Mouse (Mus musculus): ENCODE results near the gene Tmod2. TPM values are rescaled to one million over a fixed set of nuclear protein-coding genes. Genes with fewer than 3 reads are reported as not detected.
A peak's percentile ranks its signal among the peaks of the same experiment; 100 is the strongest.

Tmod2 gene
- polyA plus RNA-seq, 1 experiment from 2014 or later: 5.0 TPM

DNA sequence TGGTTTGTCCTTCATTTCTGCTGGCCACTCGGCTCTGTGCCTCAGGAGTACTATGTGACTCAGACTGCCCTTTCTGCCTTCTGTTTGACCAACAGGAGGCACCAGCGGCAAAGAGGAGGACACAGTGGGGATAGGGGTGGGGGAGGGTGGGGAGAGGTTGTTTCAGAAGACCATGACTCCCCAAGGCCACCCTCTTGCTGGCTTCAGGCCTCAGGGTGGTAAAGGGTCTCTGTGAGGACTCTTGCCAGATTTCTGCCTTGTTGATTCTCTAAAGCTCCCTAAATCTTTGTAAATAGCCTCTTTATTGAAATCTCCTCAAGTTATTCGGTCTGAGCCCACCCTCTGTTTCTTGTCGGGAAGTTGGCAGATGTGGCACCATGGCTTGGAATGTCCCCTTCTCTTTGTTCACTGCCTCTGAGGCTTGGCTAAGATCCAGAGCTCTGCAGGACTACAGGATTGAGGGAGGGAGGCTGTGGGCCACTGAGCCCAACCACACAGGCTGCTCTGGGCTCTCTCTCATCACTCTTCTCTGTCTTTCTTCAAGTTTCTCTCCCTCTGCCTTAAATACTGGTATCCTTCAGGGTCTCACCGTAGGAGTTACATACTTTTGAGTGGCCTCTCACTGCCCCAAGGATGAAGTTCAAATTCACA lies 11.8 kb downstream of the Tmod2 start:
- Histone ChIP-seq H3K9ac (no peak overlapping the region), H3K27me3 (replicated peaks) (no peaks in the 10 kb centered on the region), H3K36me3 (no peaks in the 10 kb centered on the region), H3K4me3 (no peak overlapping the region), H3K4me1 (peaks cover 18% of the 10 kb centered on the region), H3K9me3 (no peaks in the 10 kb centered on the region), H3K27ac (replicated peaks) (peak overlapping the region; percentile 5; the same call in 1 of the 2 replicates), H3K4me2 (no peak overlapping the region)
- no peak for ATAC-seq (ENCODE audit: extremely low read depth, insufficient number of reproducible peaks, low FRiP score, low TSS enrichment)
- 35% methylated on average over 5 of the region's 5 CpGs for WGBS

DNA sequence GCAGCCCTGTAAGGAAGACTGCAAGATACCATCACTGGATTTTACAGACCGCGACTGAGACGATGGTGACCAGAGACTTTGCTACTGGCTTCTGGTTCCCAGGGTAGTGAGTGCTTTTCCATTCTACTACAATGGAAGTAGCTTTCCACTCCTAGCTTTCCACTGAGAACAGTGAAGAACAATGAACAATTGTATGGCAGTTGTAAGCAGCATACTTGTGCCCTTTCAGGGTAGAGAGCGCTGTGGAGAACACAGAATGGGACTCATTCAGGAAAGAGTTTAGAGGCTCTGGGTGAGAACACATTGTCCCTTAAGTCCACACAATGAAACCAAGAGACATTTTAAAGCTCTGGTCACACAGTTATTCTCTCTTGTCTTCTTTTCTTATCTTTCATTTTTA lies 13.5 kb downstream of the Tmod2 start:
- H3K4me2 ChIP-seq: no peak overlapping the region
- no peak for ATAC-seq (ENCODE audit: extremely low read depth, insufficient number of reproducible peaks, low FRiP score, low TSS enrichment)
- WGBS: 81% methylated on average over 4 of the region's 4 CpGs
- no peak overlapping the region for H3K4me3 ChIP-seq
- no peaks in the 10 kb centered on the region for H3K27me3 ChIP-seq (replicated peaks)
- H3K9ac ChIP-seq: no peak overlapping the region
- H3K36me3 ChIP-seq: no peaks in the 10 kb centered on the region
- H3K9me3 ChIP-seq: no peaks in the 10 kb centered on the region
- H3K4me1 ChIP-seq: peaks cover 18% of the 10 kb centered on the region
- H3K27ac ChIP-seq (replicated peaks): no peak overlapping the region

DNA sequence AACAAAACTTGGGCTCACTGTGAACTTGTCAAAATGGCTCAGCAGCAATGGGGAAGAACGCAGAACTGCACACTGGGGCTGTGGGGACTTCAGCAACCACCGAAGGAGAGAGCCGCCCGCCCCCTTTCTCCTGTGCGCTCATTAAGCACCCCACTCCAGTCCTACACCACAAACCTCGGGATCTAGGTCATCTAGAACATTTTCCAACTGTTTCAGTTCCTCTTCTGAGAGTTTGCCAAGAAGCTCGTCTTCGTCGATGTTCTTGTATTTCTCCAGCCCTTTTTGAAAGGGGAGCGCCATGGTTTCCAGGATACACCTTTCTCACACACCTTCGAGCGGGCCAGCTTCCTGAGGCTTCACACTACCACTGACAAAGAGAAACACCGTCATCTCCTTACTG lies 14.1 kb downstream of the Tmod2 start:
- no peak for ATAC-seq (ENCODE audit: extremely low read depth, insufficient number of reproducible peaks, low FRiP score, low TSS enrichment)
- H3K36me3 ChIP-seq: no peaks in the 10 kb centered on the region
- 81% methylated on average over 13 of the region's 13 CpGs for WGBS

DNA sequence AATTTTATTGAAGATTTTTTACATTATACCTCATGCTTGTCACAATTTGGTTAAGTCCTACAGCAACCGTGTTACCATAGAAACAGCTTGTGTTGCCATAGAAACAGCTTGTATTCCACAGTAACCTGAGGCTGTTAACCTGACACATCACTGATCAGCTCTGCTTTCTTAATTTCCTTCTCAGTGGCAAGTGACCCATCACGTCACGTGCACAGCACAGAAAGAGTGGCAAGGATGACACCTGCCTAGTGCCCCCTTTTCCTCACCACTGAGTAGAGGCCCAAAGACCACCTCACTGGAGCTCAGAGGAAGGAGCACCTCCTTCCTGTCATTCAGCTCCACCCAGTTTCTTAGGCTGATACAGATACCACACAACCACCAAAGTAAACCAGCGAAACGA lies 17.6 kb downstream of the Tmod2 start:
- H3K4me1 ChIP-seq: no peaks in the 10 kb centered on the region
- H3K9me3 ChIP-seq: no peaks in the 10 kb centered on the region
- WGBS: 70% methylated on average over 5 of the region's 5 CpGs
- no peak overlapping the region for H3K4me2 ChIP-seq
- no peaks in the 10 kb centered on the region for H3K27me3 ChIP-seq (replicated peaks)
- H3K4me3 ChIP-seq: no peak overlapping the region
- no peak overlapping the region for H3K27ac ChIP-seq (replicated peaks)
- H3K9ac ChIP-seq: no peak overlapping the region
- no peak for ATAC-seq (ENCODE audit: extremely low read depth, insufficient number of reproducible peaks, low FRiP score, low TSS enrichment)
- H3K36me3 ChIP-seq: 0 out of 2 replicates have a peak, but pooled peaks cover 4% of the 10 kb centered on the region

More for the DNA sequence above, 14.1 kb downstream of the Tmod2 start:
- Histone ChIP-seq H3K4me2 (no peak overlapping the region), H3K4me1 (peaks cover 18% of the 10 kb centered on the region), H3K9me3 (no peaks in the 10 kb centered on the region), H3K27ac (replicated peaks) (no peak overlapping the region), H3K4me3 (no peak overlapping the region), H3K9ac (no peak overlapping the region), H3K27me3 (replicated peaks) (no peaks in the 10 kb centered on the region)

DNA sequence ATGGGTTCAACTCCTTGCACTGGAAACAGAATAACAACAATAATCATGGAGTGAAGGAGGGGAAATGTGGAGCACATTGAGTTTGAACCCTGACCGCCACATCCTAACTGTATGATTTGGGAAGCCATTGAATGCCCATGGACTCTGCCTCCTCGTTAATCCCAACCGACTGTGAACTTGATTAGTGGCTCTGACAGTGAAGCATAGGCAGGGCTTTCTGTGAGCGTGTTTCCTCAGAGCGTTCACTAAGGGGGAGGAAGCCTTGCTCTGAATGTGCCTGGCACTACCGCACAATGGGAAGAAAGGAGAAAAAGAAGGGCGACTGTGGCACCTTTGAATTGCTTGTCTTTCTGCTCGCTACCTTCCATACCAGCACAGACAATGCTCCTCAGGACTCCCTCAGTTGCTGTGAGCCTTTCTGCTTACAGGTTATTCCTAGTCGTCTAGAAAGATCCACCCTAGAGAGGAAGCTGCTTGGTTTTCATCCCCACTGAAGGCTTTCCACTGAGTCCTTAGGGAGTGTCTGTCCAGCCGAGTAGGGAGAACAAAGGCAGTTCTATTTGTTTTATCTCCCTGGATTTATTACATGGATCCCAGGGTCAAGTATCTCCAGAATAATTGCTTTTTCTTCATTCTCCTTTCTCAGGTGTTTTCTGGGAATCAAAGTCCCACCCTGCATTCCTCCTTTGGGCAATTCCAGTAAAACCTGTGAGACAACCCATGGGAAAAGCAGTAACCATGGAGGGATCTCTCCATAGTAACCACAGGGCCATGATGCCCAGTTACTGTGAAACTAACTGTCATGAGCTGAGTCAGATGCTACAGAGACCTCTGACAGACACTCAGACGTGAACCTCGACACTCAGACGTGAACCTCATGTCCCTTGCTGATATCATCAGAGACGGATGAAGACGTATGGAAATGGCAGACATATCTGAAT lies 21.0 kb downstream of the Tmod2 start:
- H3K4me3 ChIP-seq: no peak overlapping the region
- H3K27me3 ChIP-seq (replicated peaks): no peaks in the 10 kb centered on the region
- H3K9ac ChIP-seq: no peak overlapping the region
- no peak overlapping the region for H3K4me2 ChIP-seq
- H3K27ac ChIP-seq (replicated peaks): no peak overlapping the region
- no peaks in the 10 kb centered on the region for H3K4me1 ChIP-seq
- no peak for ATAC-seq (ENCODE audit: extremely low read depth, insufficient number of reproducible peaks, low FRiP score, low TSS enrichment)
- no peaks in the 10 kb centered on the region for H3K9me3 ChIP-seq
- H3K36me3 ChIP-seq: 0 out of 2 replicates have a peak, but pooled peaks cover 4% of the 10 kb centered on the region
- 75% methylated on average over 15 of the region's 15 CpGs for WGBS

DNA sequence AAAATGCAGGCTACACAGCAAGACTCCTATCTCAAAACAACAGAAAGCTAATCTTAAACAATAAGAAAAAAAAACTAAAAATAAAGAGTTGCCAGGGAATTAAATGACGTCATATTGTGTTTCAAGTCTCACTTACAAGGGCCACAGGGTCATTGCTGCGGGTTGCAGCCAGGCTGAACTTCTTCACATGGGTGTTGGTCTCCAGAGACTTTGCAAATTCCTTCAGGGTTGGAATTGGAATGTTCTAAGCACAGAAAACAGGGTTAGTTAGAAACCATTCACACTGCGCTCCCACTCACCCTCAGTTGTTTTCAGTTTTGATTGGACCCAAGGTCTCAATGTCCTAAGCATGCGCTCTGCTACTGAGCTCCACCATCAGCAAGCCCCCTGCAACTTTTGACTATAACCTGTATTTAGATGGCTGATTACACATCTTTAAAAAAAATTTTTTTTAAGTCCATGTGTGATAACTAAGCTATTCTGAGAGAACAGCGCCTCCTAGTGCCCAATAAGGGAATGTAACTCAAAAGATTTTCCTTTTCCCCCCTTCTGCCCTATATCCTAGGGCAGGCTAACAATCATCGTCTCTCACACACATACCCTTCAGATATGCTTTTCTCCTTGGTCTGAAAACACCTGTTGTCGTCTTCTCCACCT lies 29.3 kb downstream of the Tmod2 start:
- no peak overlapping the region for H3K27ac ChIP-seq (replicated peaks)
- H3K27me3 ChIP-seq (replicated peaks): no peaks in the 10 kb centered on the region
- no peak overlapping the region for H3K9ac ChIP-seq
- H3K4me1 ChIP-seq: 0 out of 2 replicates have a peak, but pooled peaks cover 3% of the 10 kb centered on the region
- no peak for ATAC-seq (ENCODE audit: extremely low read depth, insufficient number of reproducible peaks, low FRiP score, low TSS enrichment)
- 47% methylated on average over 7 of the region's 7 CpGs for WGBS
- no peak overlapping the region for H3K4me3 ChIP-seq
- no peaks in the 10 kb centered on the region for H3K36me3 ChIP-seq
- H3K4me2 ChIP-seq: no peak overlapping the region
- H3K9me3 ChIP-seq: no peaks in the 10 kb centered on the region

DNA sequence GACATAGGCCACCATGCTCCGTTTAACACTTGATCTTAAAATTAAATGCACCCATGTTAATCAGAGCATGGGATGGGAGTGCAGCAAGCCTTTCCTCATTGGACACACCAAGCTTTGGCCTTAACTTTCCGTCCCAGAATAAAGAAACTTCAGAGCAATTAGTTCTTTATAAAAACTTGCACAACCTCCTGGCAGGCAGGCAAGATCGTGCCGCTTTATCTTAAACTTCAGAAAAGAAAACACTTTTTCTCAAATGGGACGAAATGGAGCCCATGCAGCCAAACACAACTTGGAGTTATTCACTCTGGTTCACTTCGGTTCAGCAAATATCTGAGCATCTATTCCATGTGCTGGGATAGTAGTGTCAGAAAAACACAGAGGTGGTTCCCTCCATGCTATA lies 31.8 kb downstream of the Tmod2 start:
- Histone ChIP-seq H3K4me3 (no peak overlapping the region), H3K4me1 (0 out of 2 replicates have a peak, but pooled peaks cover 3% of the 10 kb centered on the region), H3K4me2 (no peak overlapping the region), H3K27ac (replicated peaks) (no peak overlapping the region), H3K36me3 (no peaks in the 10 kb centered on the region), H3K9me3 (no peaks in the 10 kb centered on the region), H3K27me3 (replicated peaks) (no peaks in the 10 kb centered on the region), H3K9ac (no peak overlapping the region)
- no peak for ATAC-seq (ENCODE audit: extremely low read depth, insufficient number of reproducible peaks, low FRiP score, low TSS enrichment)
- WGBS: 67% methylated on average over 6 of the region's 6 CpGs

DNA sequence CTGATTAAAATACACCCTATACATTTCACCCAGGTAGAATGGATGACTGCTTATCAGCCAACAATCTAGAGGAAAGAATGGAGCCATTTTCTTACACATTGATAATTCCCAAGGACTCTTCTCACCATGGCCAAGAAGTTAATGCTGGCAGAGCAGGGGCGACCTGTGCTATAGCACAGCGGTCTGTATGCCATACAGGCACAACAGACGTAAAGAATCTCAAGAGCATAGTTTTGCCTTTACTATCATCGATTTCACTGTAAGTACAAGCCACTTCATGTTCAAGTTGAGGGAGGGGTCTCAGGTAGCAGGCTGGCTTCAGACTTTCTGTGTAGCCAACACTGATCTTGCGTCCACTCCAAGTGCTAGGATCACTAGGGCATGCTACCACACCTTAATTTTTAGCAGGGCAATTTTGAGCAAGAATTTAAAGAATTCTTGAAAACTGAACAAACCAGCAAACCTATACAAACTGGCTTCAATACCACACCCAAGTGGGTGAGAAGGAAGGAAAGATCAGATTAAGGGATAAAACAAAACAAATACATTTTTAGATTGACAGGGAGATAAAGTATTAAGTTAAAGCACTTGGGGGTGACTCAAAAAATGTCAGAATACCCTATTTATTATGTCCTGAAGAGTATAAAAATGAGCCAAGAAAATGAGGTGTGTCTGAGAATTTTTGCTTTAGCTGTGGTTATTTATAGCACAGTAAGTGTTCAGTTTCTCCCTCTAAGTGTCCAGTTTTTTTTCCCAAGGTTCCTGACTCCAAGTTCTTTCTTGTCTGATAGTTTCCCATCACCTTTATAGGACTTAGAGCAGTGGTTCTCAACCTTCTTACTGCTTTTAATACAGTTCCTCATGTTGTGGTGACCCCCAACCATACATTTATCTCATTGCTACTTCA lies 39.8 kb downstream of the Tmod2 start:
- H3K27ac ChIP-seq (replicated peaks): no peak overlapping the region
- 74% methylated on average over 5 of the region's 5 CpGs for WGBS
- H3K9me3 ChIP-seq: no peaks in the 10 kb centered on the region

DNA sequence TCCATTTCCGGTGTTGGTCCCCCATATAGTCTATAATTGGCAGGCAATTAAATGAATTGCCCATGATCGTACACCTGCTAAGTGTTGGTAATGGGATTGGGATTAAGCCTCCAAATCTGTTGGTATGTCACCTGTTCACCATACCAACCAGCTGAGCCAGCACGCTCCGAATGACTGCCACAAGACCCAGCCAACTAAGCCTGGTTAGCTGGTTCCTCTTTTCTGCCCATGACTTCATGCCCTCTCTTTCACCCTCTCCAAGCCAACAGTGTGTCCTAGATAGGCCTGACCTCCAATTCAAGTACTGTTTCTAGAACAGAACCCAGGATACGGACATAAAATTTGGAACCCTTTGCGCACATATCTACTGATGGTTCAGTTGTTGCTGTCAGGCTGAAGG lies 42.7 kb downstream of the Tmod2 start:
- no peaks in the 10 kb centered on the region for H3K36me3 ChIP-seq
- H3K4me2 ChIP-seq: no peak overlapping the region
- ATAC-seq (ENCODE audit: extremely low read depth, insufficient number of reproducible peaks, low FRiP score, low TSS enrichment): no peak
- no peaks in the 10 kb centered on the region for H3K4me1 ChIP-seq
- no peaks in the 10 kb centered on the region for H3K27me3 ChIP-seq (replicated peaks)
- H3K27ac ChIP-seq (replicated peaks): no peak overlapping the region
- H3K9me3 ChIP-seq: no peaks in the 10 kb centered on the region
- H3K4me3 ChIP-seq: no peak overlapping the region
- 90% methylated on average over 6 of the region's 6 CpGs for WGBS
- H3K9ac ChIP-seq: no peak overlapping the region

More for the DNA sequence above, 39.8 kb downstream of the Tmod2 start:
- Histone ChIP-seq H3K4me2 (no peak overlapping the region), H3K9ac (no peak overlapping the region), H3K4me1 (no peaks in the 10 kb centered on the region), H3K36me3 (no peaks in the 10 kb centered on the region), H3K27me3 (replicated peaks) (no peaks in the 10 kb centered on the region), H3K4me3 (no peak overlapping the region)
- ATAC-seq (ENCODE audit: extremely low read depth, insufficient number of reproducible peaks, low FRiP score, low TSS enrichment): no peak

DNA sequence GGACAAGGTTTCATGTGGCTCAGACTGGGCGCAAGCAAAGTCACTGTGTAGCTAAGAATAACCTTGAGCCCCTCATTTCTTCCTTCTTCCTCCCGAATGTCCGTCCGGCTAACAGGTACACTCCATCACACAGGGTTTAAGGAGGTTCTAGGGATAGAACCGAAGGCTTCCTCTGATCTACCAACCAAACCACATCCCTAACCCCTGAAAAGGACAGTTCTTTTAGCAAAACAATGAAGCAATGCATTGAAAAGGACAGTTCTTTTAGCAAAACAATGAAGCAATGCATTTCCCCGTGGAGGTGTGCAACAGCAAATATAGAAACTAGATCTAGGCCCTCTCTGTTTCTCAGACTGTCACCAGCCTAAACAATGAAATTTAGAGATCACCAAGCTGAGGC lies 46.2 kb downstream of the Tmod2 start:
- H3K4me3 ChIP-seq: no peak overlapping the region
- WGBS: 82% methylated on average over 6 of the region's 6 CpGs
- no peak for ATAC-seq (ENCODE audit: extremely low read depth, insufficient number of reproducible peaks, low FRiP score, low TSS enrichment)
- H3K4me1 ChIP-seq: no peaks in the 10 kb centered on the region
- H3K27ac ChIP-seq (replicated peaks): no peak overlapping the region
- no peak overlapping the region for H3K4me2 ChIP-seq
- H3K9me3 ChIP-seq: no peaks in the 10 kb centered on the region
- no peak overlapping the region for H3K9ac ChIP-seq
- H3K36me3 ChIP-seq: no peaks in the 10 kb centered on the region
- no peaks in the 10 kb centered on the region for H3K27me3 ChIP-seq (replicated peaks)
